Mouse (Mus musculus) liver, adult 2 months (tissue): Measurements from ENCODE around the gene Tmem150b. TPM values are rescaled to one million over a fixed set of nuclear protein-coding genes. Genes with fewer than 3 reads are reported as not detected.

Experiments
- DNase-seq: peaks from one replicate; pipeline ENCODE4 v3.0.0-alpha.2; 2011; ENCODE audit warnings: low read depth, low spot score; ENCODE audit errors: extremely low read depth
- H3K27ac ChIP-seq: fragments of 200-500 bp; replicated peaks from 2 replicates; pipeline ENCODE4 v1.5.1; 2012; ENCODE audit warnings: low read depth, mild to moderate bottlenecking, control low read depth, inconsistent platforms, low read length; ENCODE audit not compliant: insufficient read depth
- H3K27me3 ChIP-seq: fragments of 200-500 bp; 2 replicates; pipeline ENCODE4 v1.6.1; 2012; ENCODE audit warnings: mild to moderate bottlenecking, moderate library complexity, low read length, inconsistent platforms; ENCODE audit not compliant: control insufficient read depth, insufficient read depth
- H3K36me3 ChIP-seq: fragments of 200-500 bp; 2 replicates; pipeline ENCODE4 v1.6.1; 2012; ENCODE audit warnings: low read length, inconsistent platforms; ENCODE audit not compliant: control insufficient read depth, insufficient read depth
- H3K4me1 ChIP-seq: fragments of 200-500 bp; 2 replicates; pipeline ENCODE4 v1.6.1; 2011; ENCODE audit warnings: low read length; ENCODE audit not compliant: control insufficient read depth, insufficient read depth
- H3K4me3 ChIP-seq: fragments of 200-500 bp; 2 replicates; pipeline ENCODE4 v1.5.1; 2011; ENCODE audit warnings: low read depth, mild to moderate bottlenecking, control low read depth, low read length, moderate library complexity; ENCODE audit not compliant: insufficient read depth
- H3K79me2 ChIP-seq: fragments of 200-500 bp; 2 replicates; pipeline ENCODE4 v1.6.1; 2012; ENCODE audit warnings: inconsistent platforms, mild to moderate bottlenecking, low read length, moderate library complexity; ENCODE audit not compliant: control insufficient read depth, insufficient read depth
- H3K9ac ChIP-seq: fragments of 200-500 bp; 2 replicates; pipeline ENCODE4 v1.6.1; 2012; ENCODE audit warnings: low read depth, mild to moderate bottlenecking, control low read depth, inconsistent platforms, low read length
- CTCF ChIP-seq: fragments of 200-500 bp; IDR thresholded peaks from 2 replicates; pipeline ENCODE4 v1.5.1; 2011; ENCODE audit warnings: low read depth, low read length, control low read depth
- POLR2A ChIP-seq: fragments of 200-500 bp; IDR thresholded peaks from 2 replicates; pipeline ENCODE4 v1.6.1; 2011; ENCODE audit warnings: low read length, control low read depth; ENCODE audit not compliant: insufficient read depth; ENCODE audit errors: extremely low read depth
- WGBS: fragments of 180-500 bp; shearing (Covaris S2); methylation state at CpG from one replicate; pipeline ENCODE4 v1.1.7; 2018; 5-methylcytosine and 5-hydroxymethylcytosine counted together
- polyA plus RNA-seq: library from polyadenylated mRNA; depleted of rRNA; stranded (reverse); fragments of >200 nt; gene quantifications from 2 replicates; pipeline ENCODE4 v1.2.3, GENCODE M21; 2012
- total RNA-seq: library from RNA; depleted of rRNA; stranded (reverse); fragments of >200 nt; gene quantifications from 2 replicates; pipeline ENCODE4 v1.2.3, GENCODE M21; 2014

The Tmem150b gene
- total and polyA plus RNA-seq, 2 experiments, result 0.28 to 0.44 TPM

- no peaks in the 10 kb centered on the region; the same call in 1 of the 2 replicates for H3K36me3 ChIP-seq
- 6% methylated on average over 13 of the region's 13 CpGs for WGBS
Measured at GRCm38 (mm10) chr7:4684203-4684602, 40.8 kb downstream of the Tmem150b start.

GRCm38 (mm10) chr7:4683307-4683706 is 41.7 kb downstream of the Tmem150b start:
- Histone ChIP-seq H3K4me3 (no peak overlapping the region), H3K27ac (no peak overlapping the region), H3K4me1 (peaks cover 7% of the 10 kb centered on the region; the same call in 1 of the 2 replicates), H3K9ac (no peak overlapping the region), H3K36me3 (no peaks in the 10 kb centered on the region; the same call in 1 of the 2 replicates), H3K27me3 (no peaks in the 10 kb centered on the region), H3K79me2 (peaks cover 6% of the 10 kb centered on the region; the same call in 1 of the 2 replicates)
- DNase-seq, result no peak
- no peak for TF ChIP-seq CTCF
- TF ChIP-seq POLR2A, result no peak
- 85% methylated on average over 5 of the region's 5 CpGs for WGBS

More at GRCm38 (mm10) chr7:4684203-4684602, 40.8 kb downstream of the Tmem150b start:
- no peak for DNase-seq
- Histone ChIP-seq H3K4me1 (peaks cover 7% of the 10 kb centered on the region; the same call in 1 of the 2 replicates), H3K79me2 (peaks cover 6% of the 10 kb centered on the region; the same call in 1 of the 2 replicates), H3K27me3 (no peaks in the 10 kb centered on the region), H3K4me3 (peak overlapping the region; percentile 75), H3K27ac (0 out of 2 replicates have a peak overlapping the region, but pooled peaks have one; percentile 7), H3K9ac (peak overlapping the region; percentile 62; the same call in 1 of the 2 replicates)
- no peak for TF ChIP-seq CTCF

- DNase-seq, result no peak
- Histone ChIP-seq H3K36me3 (peaks cover 16% of the 10 kb centered on the region), H3K27ac (no peak overlapping the region), H3K9ac (no peak overlapping the region), H3K4me1 (no peaks in the 10 kb centered on the region), H3K79me2 (no peaks in the 10 kb centered on the region; the same call in 1 of the 2 replicates), H3K27me3 (no peaks in the 10 kb centered on the region), H3K4me3 (no peak overlapping the region)
- 91% methylated on average over 7 of the region's 7 CpGs for WGBS
- no peak for TF ChIP-seq CTCF
- TF ChIP-seq POLR2A, result no peak
Measured at GRCm38 (mm10) chr7:4675200-4675599, 49.8 kb downstream of the Tmem150b start.

- no peak overlapping the region for H3K4me3 ChIP-seq
- WGBS, result 91% methylated on average over 12 of the region's 12 CpGs
- no peak for TF ChIP-seq POLR2A
- TF ChIP-seq CTCF, result no peak
- H3K9ac ChIP-seq, result no peak overlapping the region
- H3K27me3 ChIP-seq, result no peaks in the 10 kb centered on the region
- no peak overlapping the region for H3K27ac ChIP-seq
- no peaks in the 10 kb centered on the region for H3K4me1 ChIP-seq
- no peaks in the 10 kb centered on the region; the same call in 1 of the 2 replicates for H3K79me2 ChIP-seq
- DNase-seq, result no peak
- peaks cover 16% of the 10 kb centered on the region for H3K36me3 ChIP-seq
Measured at GRCm38 (mm10) chr7:4674114-4674731, 50.8 kb downstream of the Tmem150b start.

DNA sequence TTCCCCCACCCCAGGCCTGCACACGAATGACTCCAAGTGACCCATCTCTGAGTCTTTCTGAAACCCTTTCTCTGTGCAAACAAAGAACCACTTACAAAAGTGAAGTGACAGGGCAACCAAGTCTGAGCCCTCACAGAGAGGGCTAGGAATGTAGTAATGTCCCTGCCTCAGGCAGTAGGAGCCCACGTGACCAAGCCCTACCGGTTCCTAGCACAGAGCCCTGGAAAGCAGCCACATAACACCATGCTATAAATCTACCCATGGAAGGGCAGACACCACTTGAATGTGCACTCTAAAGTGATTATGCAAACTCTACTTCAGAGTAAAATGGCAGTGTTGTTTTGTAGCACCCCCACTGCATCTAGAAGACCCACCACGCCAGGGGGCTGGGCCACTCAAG is 53.1 kb downstream of the Tmem150b start:
- Histone ChIP-seq H3K27ac (no peak overlapping the region), H3K27me3 (no peaks in the 10 kb centered on the region), H3K36me3 (peaks cover 16% of the 10 kb centered on the region), H3K79me2 (no peaks in the 10 kb centered on the region; the same call in 1 of the 2 replicates), H3K9ac (no peak overlapping the region), H3K4me3 (no peak overlapping the region), H3K4me1 (no peaks in the 10 kb centered on the region)
- DNase-seq, result no peak
- WGBS, result 66% methylated on average over 4 of the region's 4 CpGs
- no peak for TF ChIP-seq POLR2A
- no peak for TF ChIP-seq CTCF

DNA sequence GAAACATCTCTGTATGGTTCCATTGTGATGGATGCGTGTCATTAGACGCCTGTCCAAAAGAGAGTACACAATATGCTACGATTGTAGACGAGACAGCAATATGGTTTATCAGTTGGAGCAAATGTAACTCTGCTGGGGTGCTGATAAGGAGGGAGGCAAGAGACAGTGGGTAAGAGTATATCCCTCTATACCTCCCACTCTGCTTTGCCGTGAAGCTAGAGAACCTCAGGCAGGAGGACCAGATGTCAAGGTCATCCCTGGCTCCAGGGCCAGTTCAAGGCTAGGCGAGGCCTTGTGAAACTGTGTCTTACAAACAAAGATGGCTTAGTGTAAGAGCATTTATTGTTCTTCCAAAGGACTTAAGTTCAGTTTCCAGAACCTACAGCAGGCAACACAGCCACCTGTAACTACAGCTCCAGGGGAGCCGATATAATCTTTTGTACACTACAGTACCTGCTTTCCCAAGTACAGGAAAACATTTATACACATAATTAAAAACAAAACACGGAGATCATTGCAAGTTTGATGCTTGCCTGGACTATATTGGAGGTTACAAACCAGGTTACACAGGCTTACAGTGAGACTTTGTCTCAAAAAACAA is 54.3 kb downstream of the Tmem150b start:
- peaks cover 10% of the 10 kb centered on the region for H3K36me3 ChIP-seq
- H3K4me1 ChIP-seq, result no peaks in the 10 kb centered on the region
- H3K27ac ChIP-seq, result no peak overlapping the region
- DNase-seq, result no peak
- no peaks in the 10 kb centered on the region; the same call in 1 of the 2 replicates for H3K79me2 ChIP-seq
- TF ChIP-seq CTCF (no peak), POLR2A (no peak)
- H3K4me3 ChIP-seq, result no peak overlapping the region
- H3K9ac ChIP-seq, result no peak overlapping the region
- WGBS, result 85% methylated on average over 8 of the region's 8 CpGs
- no peaks in the 10 kb centered on the region for H3K27me3 ChIP-seq
